14 mouse cellular contexts compared by ENCODE assay signal in genomic region chr12:40198427-40198826, GRCm38 (mm10). TPM values are rescaled to one million over a fixed set of nuclear protein-coding genes. Genes with fewer than 3 reads are reported as not detected.
DNase-seq lines count a peak whose midpoint lies in the region; ATAC-seq and TF ChIP-seq lines count a peak whose summit lies in the region.
"Had no signal": no experiment of that assay in that cellular context is flagged by ENCODE, and none has a peak within 500 bp of the region (broad histone marks: within the 10 kb centered on the region; RNA-seq: fewer than 3 reads in every experiment).

No protein-coding gene starts in this region.

- TF ChIP-seq CTCF in forebrain, postnatal 0 days (IDR thresholded peaks at IDR 0.05; ENCODE audit: low read depth), result no peak

- H3K27me3 ChIP-seq in megakaryocyte, embryonic 14.5 days (replicated peaks), result no peaks in the 10 kb centered on the region
- no peaks in the 10 kb centered on the region for H3K27me3 ChIP-seq in forebrain, postnatal 0 days (ENCODE audit: insufficient read depth, low read length)
- H3K27me3 ChIP-seq in hindbrain, embryonic 13.5 days, result no peaks in the 10 kb centered on the region
- H3K27me3 ChIP-seq: kidney, embryonic 15.5 days; limb, embryonic 15.5 days had no signal

- ATAC-seq in megakaryocyte, adult 5-6 weeks (ENCODE audit: poor library complexity, severe bottlenecking), result no peak
- ATAC-seq in forebrain, postnatal 0 days, result no peak
- no peak for ATAC-seq in hindbrain, embryonic 13.5 days (ENCODE audit: low FRiP score)

- H3K4me3 ChIP-seq in megakaryocyte, embryonic 14.5 days (replicated peaks), result peak overlapping the region; percentile 46
- H3K4me3 ChIP-seq in forebrain, postnatal 0 days (ENCODE audit: low read depth, low read length), result no peak overlapping the region
- H3K4me3 ChIP-seq in hindbrain, embryonic 13.5 days, result no peak overlapping the region
- H3K4me3 ChIP-seq: hindbrain, embryonic 10.5 days; kidney, embryonic 15.5 days; limb, embryonic 15.5 days had no signal

- no peaks in the 10 kb centered on the region for H3K9me3 ChIP-seq in megakaryocyte, embryonic 14.5 days
- no peaks in the 10 kb centered on the region for H3K9me3 ChIP-seq in forebrain, postnatal 0 days (ENCODE audit: low read length)
- H3K9me3 ChIP-seq in hindbrain, embryonic 13.5 days, result no peaks in the 10 kb centered on the region
- H3K9me3 ChIP-seq: hindbrain, embryonic 10.5 days; kidney, embryonic 15.5 days; limb, embryonic 15.5 days had no signal

- no peak overlapping the region for H3K9ac ChIP-seq in forebrain, postnatal 0 days
- no peak overlapping the region for H3K9ac ChIP-seq in hindbrain, embryonic 13.5 days
- H3K9ac ChIP-seq: kidney, embryonic 15.5 days; limb, embryonic 15.5 days had no signal

- WGBS in forebrain, postnatal 0 days, result 87% methylated on average over 9 of the region's 9 CpGs
- WGBS in hindbrain, embryonic 13.5 days, result 90% methylated on average over 9 of the region's 9 CpGs

- H3K36me3 ChIP-seq in megakaryocyte, embryonic 14.5 days (replicated peaks; ENCODE audit: low read length), result peaks cover 46% of the 10 kb centered on the region
- peaks cover 15% of the 10 kb centered on the region for H3K36me3 ChIP-seq in forebrain, postnatal 0 days (ENCODE audit: insufficient read depth)
- peaks cover 14% of the 10 kb centered on the region for H3K36me3 ChIP-seq in hindbrain, embryonic 13.5 days

- no peak overlapping the region for H3K27ac ChIP-seq in forebrain, postnatal 0 days (ENCODE audit: low read depth, low read length)
- no peak overlapping the region for H3K27ac ChIP-seq in hindbrain, embryonic 13.5 days
- H3K27ac ChIP-seq: hindbrain, embryonic 10.5 days; kidney, embryonic 15.5 days; limb, embryonic 15.5 days; macrophage had no signal

- peaks cover 29% of the 10 kb centered on the region for H3K4me1 ChIP-seq in megakaryocyte, embryonic 14.5 days
- no peaks in the 10 kb centered on the region for H3K4me1 ChIP-seq in forebrain, postnatal 0 days (ENCODE audit: insufficient read depth)
- no peaks in the 10 kb centered on the region for H3K4me1 ChIP-seq in hindbrain, embryonic 13.5 days (replicated peaks)
- H3K4me1 ChIP-seq: hindbrain, embryonic 10.5 days; kidney, embryonic 15.5 days had no signal

- intact Hi-C loops in heart, postnatal 36 days (cut with DNase I), result no loop called here

- H3K4me2 ChIP-seq in forebrain, postnatal 0 days (ENCODE audit: low read depth), result no peak overlapping the region
- no peak overlapping the region for H3K4me2 ChIP-seq in hindbrain, embryonic 13.5 days
- H3K4me2 ChIP-seq: kidney, embryonic 15.5 days; limb, embryonic 15.5 days had no signal

- peak; percentile 67 to 77 for DNase-seq in heart, adult 18-20 months
- peak; percentile 28 for DNase-seq in heart, postnatal 36 days
- peak; percentile 82 for DNase-seq in thymus, postnatal 14 days
- no peak for DNase-seq in forebrain, postnatal 0 days
- DNase-seq in lung, postnatal 36 days, result no peak
- DNase-seq: right cerebral cortex, postnatal 25 days had no signal

RNA-seq across cellular contexts. Expression of gene Lsmem1, which starts 0.9 kb away (rescaled TPM):
- polyA plus RNA-seq in megakaryocyte, embryonic 14.5 days (2012; ENCODE audit: insufficient read depth, low replicate concordance), result 0.27 TPM in 1 of 2 replicates, not detected in the other
- total RNA-seq in megakaryocyte, adult 5-6 weeks (2015), result not detected in 2 replicates
- 0.26 TPM in 1 of 2 replicates, not detected in the other for total RNA-seq in megakaryocyte, adult 5-6 weeks (2017)
- 10 to 100 TPM; 50.9 to 60.2 TPM for total RNA-seq in heart, adult 18-20 months (2021)
- 10 to 100 TPM; 40.4 to 47.6 TPM for total RNA-seq in heart, postnatal 36 days (2021)
- total RNA-seq in forebrain, postnatal 0 days (2014; rRNA removed), result 0.14 and 0.23 TPM in 2 replicates
- 0.27 and 0.33 TPM in 2 replicates for polyA plus RNA-seq in forebrain, postnatal 0 days (2015; fragmentation: Nextera tagmentation; extraction: Ambion mirVana)
- 0.18 TPM in 1 of 2 replicates, not detected in the other for polyA plus RNA-seq in hindbrain, embryonic 13.5 days (2015; fragmentation: Nextera tagmentation; extraction: Ambion mirVana)
- total RNA-seq: common myeloid progenitor, adult 5-6 weeks had no signal
- polyA plus RNA-seq: hindbrain, embryonic 10.5 days; macrophage had no signal

RNA-seq across cellular contexts. Expression of gene Ifrd1, which starts 49.9 kb away (rescaled TPM):
- polyA plus RNA-seq in megakaryocyte, embryonic 14.5 days (2012; ENCODE audit: insufficient read depth, low replicate concordance), result 40.6 and 71.8 TPM in 2 replicates
- 135 and 150 TPM in 2 replicates for total RNA-seq in megakaryocyte, adult 5-6 weeks (2015)
- total RNA-seq in megakaryocyte, adult 5-6 weeks (2017), result 99.7 and 100 TPM in 2 replicates
- total RNA-seq in heart, adult 18-20 months (2021), result 100 to 1,000 TPM in 1 of 2 experiments, 10 to 100 TPM in 1; 98.6 to 105 TPM
- total RNA-seq in heart, postnatal 36 days (2021), result 10 to 100 TPM; 87.2 to 89.6 TPM
- total RNA-seq in forebrain, postnatal 0 days (2014; rRNA removed), result 71.3 and 87.9 TPM in 2 replicates
- 156 TPM in 2 replicates for polyA plus RNA-seq in forebrain, postnatal 0 days (2015; fragmentation: Nextera tagmentation; extraction: Ambion mirVana)
- polyA plus RNA-seq in hindbrain, embryonic 13.5 days (2015; fragmentation: Nextera tagmentation; extraction: Ambion mirVana), result 164 TPM in 2 replicates

Comparison
In these comparisons a context has a peak if more than half of its experiments do, and no peak if none do; other contexts are left out.
1. DNase-seq: peak in heart, adult 18-20 months (2 of 2), heart, postnatal 36 days (2 of 2) and thymus, postnatal 14 days (single experiment); none in forebrain, postnatal 0 days (single experiment) and lung, postnatal 36 days (single experiment).
2. RNA of gene Lsmem1, which starts 0.9 kb away (total RNA-seq): 50.9 to 60.2 TPM in heart, adult 18-20 months and 40.4 to 47.6 TPM in heart, postnatal 36 days; 0.26 TPM in megakaryocyte, adult 5-6 weeks and 0.14 to 0.23 TPM in forebrain, postnatal 0 days; every median in the first group is over 10 times any median in the second.